Mouse (Mus musculus): ENCODE measurements around the gene 1700013G24Rik.

DNA sequence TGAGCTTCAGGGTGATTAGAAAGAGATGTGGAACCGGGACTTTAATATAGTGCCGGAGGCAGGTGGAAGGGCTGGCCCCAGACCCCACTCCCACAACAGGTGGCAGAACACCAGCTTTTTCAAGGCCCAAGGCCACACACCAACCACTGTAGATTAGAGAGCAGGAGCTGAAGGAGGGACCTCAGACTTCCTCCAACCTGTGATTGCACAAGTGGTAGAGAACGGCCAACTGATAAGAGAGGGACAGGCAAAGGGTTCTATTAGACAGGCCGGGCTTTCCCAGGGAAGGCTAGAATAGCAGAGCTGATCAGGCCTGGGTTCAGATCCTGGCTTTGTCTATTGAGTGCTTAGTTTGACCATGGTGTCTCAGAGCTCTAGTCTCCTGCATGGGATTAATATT lies 22.6 kb upstream of the 1700013G24Rik start, which contains the start of gene Cela3b:
- TF ChIP-seq POLR2A (IDR thresholded peaks at IDR 0.05; ENCODE audit: extremely low read depth, insufficient read depth, low read length) (no peak), CTCF (IDR thresholded peaks at IDR 0.05; ENCODE audit: extremely low read depth, insufficient read depth, low read length) (no peak)

Measured in cortical plate, adult 2 months (tissue).